Mouse (Mus musculus) forebrain, embryonic 15.5 days (tissue): ENCODE measurements around the gene Dpp8. TPM values are rescaled to one million over a fixed set of nuclear protein-coding genes. Genes with fewer than 3 reads are reported as not detected.
A peak's percentile ranks its signal among the peaks of the same experiment; 100 is the strongest.
"Not testable (repeated sequence)": the region's sequence is repeated elsewhere in the genome, so short reads cannot be mapped to it uniquely, and the experiment has no call there.

Experiments
- ATAC-seq: fragments of 200-750 bp; cut with Nextera tagmentation; replicated peaks from 2 replicates; pipeline ENCODE4 v1.8.0; 2017; ENCODE audit warnings: mild to moderate bottlenecking, moderate TSS enrichment, moderate library complexity
- H3K27ac ChIP-seq: fragments of 300-500 bp; sonication (generic); replicated peaks from 2 replicates; pipeline ENCODE4 v1.5.1; 2015; ENCODE audit warnings: mild to moderate bottlenecking, inconsistent platforms
- H3K27me3 ChIP-seq: fragments of 300-500 bp; sonication (generic); 2 replicates; pipeline ENCODE4 v1.6.1; 2015; ENCODE audit warnings: inconsistent platforms
- H3K36me3 ChIP-seq: fragments of 300-500 bp; sonication (generic); 2 replicates; pipeline ENCODE4 v1.6.1; 2015; ENCODE audit warnings: mild to moderate bottlenecking, inconsistent platforms
- H3K4me1 ChIP-seq: fragments of 300-500 bp; sonication (generic); 2 replicates; pipeline ENCODE4 v1.6.1; 2015; ENCODE audit warnings: inconsistent platforms
- H3K4me2 ChIP-seq: fragments of 300-500 bp; sonication (generic); replicated peaks from 2 replicates; pipeline ENCODE4 v1.6.1; 2015; ENCODE audit warnings: mild to moderate bottlenecking, inconsistent platforms
- H3K4me3 ChIP-seq: fragments of 300-500 bp; sonication (generic); 2 replicates; pipeline ENCODE4 v1.5.1; 2015; ENCODE audit warnings: mild to moderate bottlenecking, inconsistent platforms
- H3K9ac ChIP-seq: fragments of 300-500 bp; sonication (generic); replicated peaks from 2 replicates; pipeline ENCODE4 v1.6.1; 2015; ENCODE audit warnings: mild to moderate bottlenecking, inconsistent platforms
- H3K9me3 ChIP-seq: fragments of 300-500 bp; sonication (generic); 2 replicates; pipeline ENCODE4 v1.6.1; 2016; ENCODE audit warnings: inconsistent platforms
- WGBS: fragments of 180-500 bp; shearing (Covaris S2); methylation state at CpG from one replicate; pipeline ENCODE4 v1.1.7; 2015; ENCODE audit warnings: mixed read lengths; 5-methylcytosine and 5-hydroxymethylcytosine counted together
- polyA plus RNA-seq: library from polyadenylated mRNA; unstranded; fragments of >200 nt; fragmentation: Nextera tagmentation; extraction: Ambion mirVana; gene quantifications from 2 replicates; pipeline ENCODE4 v1.2.1, GENCODE M21; 2015

The Dpp8 gene
- 42.5 and 44.5 TPM in 2 replicates for polyA plus RNA-seq

DNA sequence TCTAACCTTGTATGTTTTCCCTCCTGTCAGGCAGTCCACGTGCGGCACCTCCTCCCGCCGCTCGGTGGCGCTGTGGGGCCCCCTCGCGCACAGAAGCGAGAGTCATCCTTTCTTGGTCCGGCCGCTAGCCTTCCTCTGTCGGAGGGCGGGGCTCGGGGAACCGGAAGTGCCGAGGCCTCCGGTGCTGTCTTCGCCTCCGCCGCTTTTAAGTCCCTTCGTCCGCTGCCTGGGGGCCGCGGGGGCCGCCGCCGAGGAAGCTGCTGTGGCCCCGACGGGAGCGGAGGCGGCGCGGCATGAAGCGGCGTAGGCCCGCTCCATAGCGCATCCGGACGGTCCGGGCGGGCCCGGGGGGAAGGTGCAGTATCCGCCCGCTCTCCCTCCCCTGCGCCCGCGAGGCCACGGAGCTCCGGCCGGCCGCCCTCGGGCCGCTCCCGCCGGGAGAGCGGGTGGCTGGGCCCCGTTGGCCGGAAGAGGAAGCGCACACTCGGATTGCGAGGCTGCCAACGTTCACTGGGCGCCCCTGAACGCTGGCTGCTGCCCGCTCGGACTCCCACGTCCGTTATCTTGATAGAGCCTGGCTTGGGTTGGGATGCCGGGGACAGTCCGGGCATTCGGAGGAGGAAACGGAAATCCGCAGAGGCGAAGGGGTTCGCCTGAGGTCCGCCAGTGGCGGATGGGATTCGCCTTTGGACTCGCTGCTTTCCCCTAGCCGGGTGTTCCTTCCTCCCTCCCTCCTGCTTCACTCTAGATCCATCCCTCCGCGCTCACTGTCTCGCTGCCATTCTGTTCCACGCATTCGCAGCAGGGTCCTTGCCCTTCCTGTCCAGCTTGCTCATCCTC is at the start of gene Dpp8:
Gene Dpp8, plus strand, starts transcription at position 146 of the 840 bp plus-strand sequence.
- ATAC-seq: peak; percentile 95
- Histone ChIP-seq H3K4me2 (peak within 1 kb of the TSS; percentile 62), H3K36me3 (peaks cover 11% of the 10 kb centered on the region), H3K4me3 (peak within 1 kb of the TSS; percentile 95), H3K9ac (peak within 1 kb of the TSS; percentile 98), H3K27ac (peak within 1 kb of the TSS; percentile 87), H3K27me3 (no peaks in the 10 kb centered on the region), H3K9me3 (no peaks in the 10 kb centered on the region), H3K4me1 (peaks cover 16% of the 10 kb centered on the region)
- WGBS: under 1% methylated on average over 79 of the region's 85 CpGs

DNA sequence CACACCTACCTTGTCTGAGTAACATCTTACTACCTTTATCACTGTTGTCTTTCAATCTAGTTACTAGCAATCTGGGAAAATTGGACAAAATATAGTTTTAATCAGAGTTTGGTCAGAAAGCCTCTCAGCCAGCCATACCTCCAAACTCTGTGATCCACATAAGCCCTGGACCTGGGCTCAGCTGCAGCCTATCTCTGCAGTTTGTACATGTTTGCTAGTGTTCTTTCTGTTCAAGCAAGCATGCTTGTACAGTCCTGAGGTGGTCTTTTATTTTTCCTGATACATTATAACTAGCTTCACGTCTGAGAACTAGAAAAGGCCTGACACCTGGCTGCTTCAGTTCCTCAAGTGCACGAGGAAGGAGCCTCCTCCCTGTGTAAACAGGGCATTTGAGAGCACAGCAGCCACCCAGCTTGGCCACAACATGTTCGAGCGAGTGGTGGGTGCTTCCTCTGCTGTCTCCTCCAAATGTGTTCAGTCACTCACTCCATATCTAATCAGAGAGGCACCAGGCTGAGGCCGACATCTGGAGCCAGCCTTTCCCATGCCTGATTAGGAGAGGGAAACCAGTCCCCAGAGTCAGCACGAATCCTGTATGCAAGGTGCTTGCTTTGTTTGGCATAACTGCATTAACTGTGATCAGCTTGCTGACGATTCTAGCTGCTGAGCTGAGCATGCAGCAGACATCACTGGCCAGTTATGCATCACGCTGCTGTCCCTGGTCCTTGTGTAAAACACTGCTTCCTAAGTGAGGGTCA is 47.0 kb upstream of the Dpp8 start:
- H3K27ac ChIP-seq: no peak overlapping the region

DNA sequence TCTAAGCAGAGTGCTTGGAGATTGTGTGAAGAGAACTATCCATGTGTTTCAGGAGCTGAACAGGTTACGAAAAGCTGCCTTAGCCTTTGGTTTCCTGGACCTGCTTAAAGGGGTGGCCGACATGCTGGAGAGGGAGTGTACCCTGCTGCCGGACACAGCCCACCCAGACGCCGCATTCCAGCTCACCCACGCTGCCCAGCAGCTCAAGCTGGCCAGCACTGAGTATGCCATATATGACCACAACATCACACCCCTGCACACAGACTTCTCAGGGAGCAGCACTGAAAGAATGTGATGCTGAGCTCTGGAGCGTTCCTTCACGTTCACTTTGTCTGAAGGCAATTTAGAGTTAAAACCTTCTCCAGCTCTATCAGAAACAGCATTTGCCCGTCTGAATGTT is 46.4 kb upstream of the Dpp8 start:
- H3K27ac ChIP-seq: no peak overlapping the region
- H3K4me1 ChIP-seq: no peaks in the 10 kb centered on the region
- no peak for ATAC-seq
- WGBS: 90% methylated on average over 9 of the region's 9 CpGs
- no peak overlapping the region for H3K9ac ChIP-seq
- H3K36me3 ChIP-seq: peaks cover 94% of the 10 kb centered on the region
- H3K4me3 ChIP-seq: no peak overlapping the region
- no peaks in the 10 kb centered on the region for H3K27me3 ChIP-seq
- H3K9me3 ChIP-seq: no peaks in the 10 kb centered on the region
- H3K4me2 ChIP-seq: no peak overlapping the region

More for the DNA sequence above, 47.0 kb upstream of the Dpp8 start:
- WGBS: 86% methylated on average over 8 of the region's 8 CpGs
- Histone ChIP-seq H3K4me3 (no peak overlapping the region), H3K4me2 (no peak overlapping the region), H3K36me3 (peaks cover 94% of the 10 kb centered on the region), H3K9me3 (no peaks in the 10 kb centered on the region), H3K4me1 (no peaks in the 10 kb centered on the region), H3K27me3 (no peaks in the 10 kb centered on the region), H3K9ac (no peak overlapping the region)
- ATAC-seq: no peak

DNA sequence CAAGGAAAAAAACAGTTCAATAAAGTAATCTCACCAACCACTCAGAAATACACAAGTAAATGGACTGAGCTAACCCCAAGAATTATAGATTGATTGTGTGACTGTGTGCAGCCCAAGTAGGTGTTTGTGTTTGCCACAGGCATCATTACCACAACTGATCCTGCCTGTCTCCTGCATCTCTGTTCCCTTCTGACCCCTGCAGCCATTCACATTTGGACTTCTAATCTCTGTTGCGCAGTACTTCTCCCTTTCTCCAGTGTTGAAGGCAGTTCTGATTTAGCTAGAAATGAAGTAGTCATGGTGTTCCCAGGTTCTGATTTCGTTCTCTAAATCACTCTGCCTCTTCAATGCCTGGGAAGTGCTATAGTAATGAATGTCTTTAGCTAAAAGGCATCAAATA is 44.6 kb upstream of the Dpp8 start:
- no peak overlapping the region for H3K9ac ChIP-seq
- 92% methylated on average over 2 of the region's 2 CpGs for WGBS
- H3K4me1 ChIP-seq: no peaks in the 10 kb centered on the region
- H3K4me2 ChIP-seq: no peak overlapping the region
- ATAC-seq: no peak
- H3K27ac ChIP-seq: no peak overlapping the region
- peaks cover 92% of the 10 kb centered on the region for H3K36me3 ChIP-seq
- no peaks in the 10 kb centered on the region for H3K9me3 ChIP-seq
- H3K27me3 ChIP-seq: no peaks in the 10 kb centered on the region
- no peak overlapping the region for H3K4me3 ChIP-seq

DNA sequence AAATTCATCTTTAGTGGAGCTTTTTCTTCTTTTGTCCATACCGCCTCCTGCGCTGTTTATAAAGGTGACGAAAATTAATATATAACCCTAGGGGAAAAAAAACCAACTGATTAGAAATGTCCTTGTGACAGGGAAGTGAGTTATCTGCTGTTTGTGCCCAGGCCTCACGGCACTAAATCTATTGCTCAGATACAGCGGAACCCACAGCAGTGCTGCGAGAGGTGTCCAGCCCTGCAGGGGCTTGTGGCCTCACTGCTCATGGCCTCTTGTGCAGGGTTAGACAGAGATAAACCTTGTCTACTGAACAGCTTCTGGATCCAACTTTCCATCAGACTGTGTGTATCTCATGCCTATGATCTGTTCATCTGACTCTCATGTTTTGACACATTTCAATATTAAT is 43.8 kb upstream of the Dpp8 start:
- no peaks in the 10 kb centered on the region for H3K9me3 ChIP-seq
- 91% methylated on average over 6 of the region's 6 CpGs for WGBS
- H3K9ac ChIP-seq: no peak overlapping the region
- no peaks in the 10 kb centered on the region for H3K4me1 ChIP-seq
- H3K36me3 ChIP-seq: peaks cover 92% of the 10 kb centered on the region
- H3K27me3 ChIP-seq: no peaks in the 10 kb centered on the region
- no peak overlapping the region for H3K27ac ChIP-seq
- no peak overlapping the region for H3K4me2 ChIP-seq
- ATAC-seq: no peak
- H3K4me3 ChIP-seq: no peak overlapping the region

DNA sequence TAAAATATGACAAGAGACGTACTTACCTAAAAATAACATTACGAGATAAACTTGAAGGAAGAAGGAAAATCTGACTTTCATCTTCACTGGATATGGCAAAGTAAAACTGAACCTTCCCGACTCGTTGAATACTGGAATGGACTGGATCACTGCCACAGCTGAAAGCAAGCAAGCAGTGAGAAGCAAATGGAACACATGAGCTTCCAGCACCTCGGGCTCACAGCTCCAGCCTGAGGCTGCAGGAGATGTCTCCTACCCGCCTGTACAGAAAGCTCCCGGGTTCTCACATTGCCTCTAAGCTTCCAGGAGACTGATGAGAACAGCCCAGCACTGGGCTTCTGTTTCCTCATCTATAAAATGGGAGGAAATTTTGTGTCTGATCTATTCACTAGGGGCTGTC is 41.9 kb upstream of the Dpp8 start:
- WGBS: 92% methylated on average over 7 of the region's 7 CpGs
- no peaks in the 10 kb centered on the region for H3K9me3 ChIP-seq
- H3K4me3 ChIP-seq: no peak overlapping the region
- no peak for ATAC-seq
- H3K27ac ChIP-seq: no peak overlapping the region
- H3K4me2 ChIP-seq: no peak overlapping the region
- no peaks in the 10 kb centered on the region for H3K4me1 ChIP-seq
- H3K36me3 ChIP-seq: peaks cover 87% of the 10 kb centered on the region
- no peaks in the 10 kb centered on the region for H3K27me3 ChIP-seq
- H3K9ac ChIP-seq: no peak overlapping the region

DNA sequence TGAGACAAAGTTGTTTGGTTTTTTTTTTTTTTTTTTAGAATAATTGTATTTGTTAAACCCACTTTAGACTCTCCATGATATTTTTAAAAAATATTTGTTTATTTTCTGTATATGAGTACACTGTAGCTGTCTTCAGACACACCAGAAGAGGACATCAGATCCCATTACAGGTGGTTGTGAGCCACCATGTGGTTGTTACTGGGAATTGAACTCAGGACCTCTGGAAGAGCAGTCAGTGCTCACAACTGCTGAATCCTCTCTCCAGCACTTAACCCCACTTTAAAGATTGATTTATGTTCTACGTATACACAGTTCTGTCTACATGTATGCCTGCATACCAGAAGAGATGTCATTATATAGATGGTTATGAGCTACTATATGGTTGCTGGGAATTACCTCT is 36.8 kb upstream of the Dpp8 start:
- not testable (repeated sequence) for H3K27me3 ChIP-seq, H3K27ac ChIP-seq, H3K9me3 ChIP-seq, H3K4me1 ChIP-seq, H3K4me2 ChIP-seq, ATAC-seq, H3K9ac ChIP-seq, H3K4me3 ChIP-seq
- 98% methylated on average over 1 of the region's 1 CpGs for WGBS
- peaks cover 80% of the 10 kb centered on the region for H3K36me3 ChIP-seq

DNA sequence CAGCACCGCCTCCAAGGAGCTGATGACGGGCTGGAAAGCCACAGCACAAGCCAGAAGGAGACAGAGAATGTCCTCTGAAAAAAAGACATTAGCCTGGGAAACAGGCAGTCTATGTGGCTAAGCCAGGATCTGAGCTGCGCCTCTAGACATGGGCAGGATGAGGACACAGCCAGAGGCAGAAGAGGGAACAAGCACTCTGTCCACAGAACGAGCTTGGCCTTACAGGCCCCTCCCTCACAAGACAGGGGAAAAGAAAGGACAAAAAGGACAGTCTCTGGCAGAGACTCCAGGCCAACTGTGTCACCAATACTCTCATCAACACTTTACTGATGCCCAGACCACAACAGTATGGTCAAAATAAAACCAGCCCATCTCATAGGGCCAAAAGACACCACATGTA is 30.7 kb upstream of the Dpp8 start:
- no peaks in the 10 kb centered on the region for H3K4me1 ChIP-seq
- no peaks in the 10 kb centered on the region for H3K27me3 ChIP-seq
- 58% methylated on average over 4 of the region's 4 CpGs for WGBS
- H3K36me3 ChIP-seq: peaks cover 70% of the 10 kb centered on the region
- ATAC-seq: no peak
- no peak overlapping the region for H3K27ac ChIP-seq
- no peak overlapping the region for H3K4me2 ChIP-seq
- no peak overlapping the region for H3K9ac ChIP-seq
- H3K4me3 ChIP-seq: no peak overlapping the region
- H3K9me3 ChIP-seq: no peaks in the 10 kb centered on the region

DNA sequence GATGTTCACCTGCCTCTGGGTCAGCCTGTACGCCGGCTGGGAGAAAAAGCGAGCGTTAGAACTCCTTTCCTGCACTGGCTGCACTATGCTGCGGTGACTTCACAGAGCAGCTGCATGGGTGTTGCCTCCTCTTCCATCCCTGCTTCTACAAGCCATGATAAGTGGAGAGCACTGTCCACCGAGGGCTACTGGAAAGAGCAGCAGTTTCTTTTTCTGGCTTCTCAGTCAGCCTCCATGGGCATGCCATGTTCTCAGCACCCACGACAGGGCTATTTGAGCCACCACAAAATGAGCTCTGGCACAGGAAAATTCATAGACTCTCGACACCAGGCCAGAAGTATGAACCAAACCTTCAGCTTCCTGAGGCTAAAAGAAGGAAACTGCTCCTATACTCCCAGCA is 26.5 kb upstream of the Dpp8 start:
- WGBS: 94% methylated on average over 8 of the region's 8 CpGs
- no peak overlapping the region for H3K4me3 ChIP-seq
- H3K36me3 ChIP-seq: peaks cover 49% of the 10 kb centered on the region

DNA sequence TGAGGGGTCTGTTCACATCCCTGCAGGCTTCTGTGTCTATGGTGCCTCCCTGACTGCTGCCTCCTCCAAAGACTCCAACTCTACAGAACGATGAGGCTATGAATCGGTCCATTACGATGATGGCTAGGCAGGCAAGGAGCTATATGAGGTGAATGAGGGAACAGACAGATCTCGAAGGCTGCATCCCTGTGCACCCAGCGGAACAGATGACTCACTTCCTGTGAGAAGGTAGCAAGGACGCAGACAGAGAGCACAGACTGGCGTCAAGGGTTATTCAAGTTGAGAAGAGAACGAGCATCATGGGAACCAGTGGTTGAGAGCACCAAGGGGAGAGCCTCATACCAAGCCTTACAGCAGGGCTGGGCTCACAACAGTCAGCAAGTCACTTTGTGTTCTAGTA is 21.6 kb upstream of the Dpp8 start:
- Histone ChIP-seq H3K27me3 (no peaks in the 10 kb centered on the region), H3K4me3 (no peak overlapping the region), H3K36me3 (peaks cover 21% of the 10 kb centered on the region), H3K4me1 (peaks cover 4% of the 10 kb centered on the region), H3K27ac (no peak overlapping the region), H3K9ac (no peak overlapping the region), H3K9me3 (no peaks in the 10 kb centered on the region), H3K4me2 (no peak overlapping the region)
- 93% methylated on average over 8 of the region's 8 CpGs for WGBS
- ATAC-seq: no peak

More for the DNA sequence above, 26.5 kb upstream of the Dpp8 start:
- Histone ChIP-seq H3K27me3 (no peaks in the 10 kb centered on the region), H3K4me1 (no peaks in the 10 kb centered on the region), H3K9me3 (no peaks in the 10 kb centered on the region), H3K9ac (no peak overlapping the region), H3K4me2 (no peak overlapping the region), H3K27ac (no peak overlapping the region)
- no peak for ATAC-seq

DNA sequence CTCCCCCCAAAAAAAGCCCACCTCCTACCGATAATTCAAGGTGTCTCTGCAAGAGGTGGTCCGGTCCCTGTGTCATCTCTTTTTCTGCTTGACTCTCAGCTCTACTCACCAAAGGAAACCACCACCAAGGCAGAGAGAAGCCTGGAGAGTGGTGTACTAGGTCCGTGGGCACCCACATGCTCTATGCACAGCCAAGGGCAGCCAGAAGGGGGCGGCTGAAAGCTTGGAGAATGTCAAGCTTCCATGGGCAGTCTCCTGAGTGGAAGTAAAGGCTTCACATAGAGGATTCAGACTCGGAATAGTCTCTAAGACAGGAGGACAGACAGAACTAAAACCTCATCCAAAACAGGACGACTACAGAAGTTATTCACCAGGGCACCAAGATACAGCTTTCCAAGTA is 20.9 kb upstream of the Dpp8 start:
- WGBS: 54% methylated on average over 6 of the region's 6 CpGs
- H3K27ac ChIP-seq: no peak overlapping the region
- H3K4me3 ChIP-seq: no peak overlapping the region
- H3K4me1 ChIP-seq: peaks cover 11% of the 10 kb centered on the region
- no peak overlapping the region for H3K4me2 ChIP-seq
- no peak overlapping the region for H3K9ac ChIP-seq
- ATAC-seq: no peak
- H3K36me3 ChIP-seq: peaks cover 14% of the 10 kb centered on the region
- H3K9me3 ChIP-seq: no peaks in the 10 kb centered on the region
- H3K27me3 ChIP-seq: no peaks in the 10 kb centered on the region

DNA sequence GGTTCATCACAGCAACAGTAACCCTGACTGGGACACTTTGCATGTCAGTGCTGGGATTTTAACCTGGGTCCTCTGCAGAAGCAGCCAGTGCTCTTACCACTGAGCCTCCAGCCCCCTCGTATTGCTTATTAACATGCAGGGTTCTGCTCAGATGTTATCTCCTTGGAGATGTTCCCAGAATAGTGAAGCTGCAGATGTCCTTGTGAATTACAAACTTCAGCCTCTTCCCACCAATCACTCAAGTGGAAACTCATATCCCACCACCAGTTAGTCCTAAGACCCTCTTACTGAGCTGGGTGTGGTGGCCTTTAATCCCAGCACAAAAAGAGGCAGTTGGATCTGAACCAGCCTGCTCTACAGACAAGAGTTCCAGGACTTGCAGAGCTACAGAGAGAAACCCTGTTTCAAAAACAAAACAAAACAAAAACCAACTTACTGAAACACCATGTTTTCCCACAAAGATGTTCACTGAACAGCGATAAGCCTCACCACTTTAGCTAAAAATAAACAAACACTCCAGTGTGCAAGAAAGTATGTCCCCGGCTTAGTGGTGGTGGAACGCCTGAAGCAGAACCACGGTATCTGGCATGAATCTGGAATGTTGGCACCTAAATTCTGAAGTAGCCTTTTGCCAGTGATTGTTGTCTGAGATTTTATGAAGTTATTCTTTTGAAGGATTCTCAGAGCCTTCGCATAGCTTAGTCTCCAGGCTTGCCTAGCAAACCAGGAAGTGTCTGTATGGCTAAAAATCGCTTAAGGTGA is 16.6 kb upstream of the Dpp8 start:
- 72% methylated on average over 7 of the region's 7 CpGs for WGBS
- Histone ChIP-seq H3K27me3 (no peaks in the 10 kb centered on the region), H3K9ac (no peak overlapping the region), H3K9me3 (no peaks in the 10 kb centered on the region), H3K4me1 (peaks cover 54% of the 10 kb centered on the region), H3K4me3 (no peak overlapping the region), H3K36me3 (no peaks in the 10 kb centered on the region), H3K27ac (0 out of 2 replicates have a peak overlapping the region, but pooled peaks have one; percentile 31), H3K4me2 (no peak overlapping the region)
- no peak for ATAC-seq
